Mouse (Mus musculus): ENCODE measurements around the gene Ciita.
A peak's percentile ranks its signal among the peaks of the same experiment; 100 is the strongest.

Gene Ciita

DNA sequence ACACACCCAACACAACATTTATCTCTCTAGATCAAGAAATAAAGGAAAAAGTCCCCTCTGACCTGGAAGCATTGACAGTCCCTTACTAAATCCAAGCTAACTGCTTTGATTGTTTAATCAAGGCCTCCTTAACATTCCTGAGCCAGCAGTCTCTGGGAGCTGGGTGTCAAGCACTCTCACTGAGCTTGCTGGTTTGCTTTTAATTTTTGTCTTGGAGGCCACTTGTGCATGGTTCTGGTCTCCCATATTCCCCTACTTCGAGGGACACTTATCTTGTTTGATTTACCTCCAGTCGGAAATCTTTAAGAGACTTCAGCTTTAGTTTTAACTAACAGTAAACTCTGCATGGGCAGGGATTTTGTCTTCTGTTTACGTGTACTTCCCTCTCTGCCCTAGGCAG lies 4.9 kb upstream of the Ciita start:
- DNase-seq: no peak

DNA sequence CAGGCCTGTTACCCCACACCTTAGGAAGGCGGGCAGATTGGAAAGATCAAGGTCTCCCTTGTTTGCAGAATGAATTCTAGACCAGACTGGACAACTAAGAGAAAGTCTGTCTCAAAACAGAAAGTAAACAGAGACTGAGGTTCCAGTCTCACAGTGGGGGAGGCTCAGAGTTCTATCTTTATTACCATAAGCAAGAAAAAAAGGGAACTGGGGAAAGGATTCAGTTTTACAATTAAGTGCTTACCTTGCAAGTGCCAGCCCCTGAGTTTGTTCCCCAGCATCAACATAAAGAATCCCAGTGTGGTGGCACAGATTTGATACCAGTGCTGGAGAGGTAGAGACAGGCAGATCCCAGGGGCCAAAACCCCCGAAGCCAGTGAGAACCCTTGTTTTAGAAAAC lies 3.9 kb upstream of the Ciita start:
- DNase-seq: no peak

DNA sequence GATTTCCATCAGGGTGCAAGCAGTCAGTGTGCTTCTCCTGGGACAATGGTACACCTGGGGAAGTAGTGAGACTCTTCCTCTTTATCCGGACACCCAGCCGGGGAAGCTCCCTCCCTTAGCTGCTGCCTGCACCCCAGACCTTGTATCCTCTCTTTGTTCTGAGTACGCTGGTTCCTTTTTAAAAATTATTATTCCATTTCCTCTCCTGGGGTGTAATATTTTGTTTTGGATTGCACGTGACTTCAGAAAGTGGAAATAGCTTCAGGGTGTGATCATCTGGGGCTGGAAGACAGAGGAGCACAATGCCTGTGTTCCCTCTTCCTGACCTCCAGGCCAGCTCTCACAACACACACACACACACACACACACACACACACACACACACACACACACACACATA lies 2.5 kb downstream of the Ciita start:
- DNase-seq: no peak

DNA sequence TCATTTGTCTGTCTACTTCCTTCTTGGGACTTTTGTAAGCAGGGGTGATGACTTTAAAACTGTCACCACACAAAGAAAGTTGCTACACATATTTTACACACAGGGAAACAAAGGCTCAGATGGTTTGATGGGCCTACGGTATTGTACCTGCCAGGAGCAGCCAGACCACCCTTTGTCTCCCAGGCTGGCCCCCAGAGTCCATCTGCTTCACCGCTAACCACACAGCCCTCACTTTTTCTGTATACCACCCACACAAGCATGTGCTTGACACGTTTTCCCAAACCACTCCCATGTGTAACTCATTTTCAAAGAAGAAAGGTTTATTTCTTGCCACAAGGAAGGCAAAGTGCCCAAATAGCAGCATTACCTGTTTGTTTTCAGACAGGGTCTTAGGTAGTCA lies 7.1 kb downstream of the Ciita start:
- no peak for DNase-seq

DNA sequence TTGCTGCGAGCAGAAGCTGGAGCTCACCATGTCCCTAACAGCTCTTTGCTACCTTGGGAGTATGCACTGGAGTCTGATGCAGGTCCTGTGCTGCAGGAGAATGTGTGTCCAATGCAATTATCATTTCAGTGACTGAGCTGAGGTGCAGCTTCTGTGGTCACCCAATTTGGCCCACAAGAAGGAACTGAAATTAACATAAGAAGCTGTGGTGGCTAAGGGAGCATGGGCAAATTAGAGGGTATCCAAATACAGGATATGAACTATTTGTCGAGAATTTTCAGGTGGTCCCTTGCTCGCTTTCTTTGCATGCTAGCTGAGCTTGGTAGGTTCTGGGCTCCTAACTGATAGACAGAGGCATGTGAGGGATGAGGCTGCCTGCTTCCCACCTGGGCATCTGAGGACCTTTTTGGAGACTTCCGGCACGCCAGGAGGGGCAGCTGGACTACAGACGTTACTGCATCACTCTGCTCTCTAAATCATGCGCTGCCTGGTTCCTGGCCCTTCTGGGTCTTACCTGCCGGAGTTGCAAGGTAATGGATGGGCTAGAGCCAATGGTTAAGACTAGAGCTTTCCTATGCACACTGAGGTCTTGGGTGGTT lies 8.1 kb downstream of the Ciita start:
- no peak for DNase-seq

DNA sequence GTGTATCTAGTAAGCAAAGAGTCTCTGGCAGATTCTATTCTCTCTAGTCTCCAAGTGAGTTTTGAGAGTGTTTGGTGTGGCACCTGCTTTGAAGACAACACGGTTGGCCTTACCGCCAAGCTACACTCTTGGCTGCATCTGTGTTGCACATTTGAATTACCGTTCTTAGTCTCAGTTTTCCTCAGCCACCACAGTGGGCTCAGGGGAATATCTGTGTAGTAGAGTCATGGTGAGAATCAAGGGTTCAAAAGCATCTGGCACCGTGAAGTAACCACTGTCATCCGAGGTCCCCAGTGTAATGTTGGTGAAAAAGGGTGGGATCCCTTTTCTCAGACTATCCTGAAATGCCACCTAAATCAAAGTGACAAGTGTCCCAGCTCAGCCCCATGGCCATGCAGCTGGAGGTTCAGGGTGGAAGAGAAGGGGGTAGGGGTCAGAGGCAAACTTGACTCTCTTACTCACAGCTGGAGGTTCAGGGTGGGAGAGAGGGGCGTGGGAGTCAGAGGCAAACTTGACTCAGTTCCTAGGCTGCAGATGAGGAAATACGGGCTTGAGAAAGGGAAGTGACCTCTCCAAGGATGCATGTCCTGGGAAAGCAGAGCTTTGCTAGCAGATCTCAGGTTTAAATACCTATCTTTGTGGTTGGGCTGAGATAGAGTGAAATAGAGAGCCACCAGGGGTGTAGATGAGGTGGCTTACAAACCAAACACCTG lies 9.1 kb downstream of the Ciita start:
- no peak for DNase-seq

DNA sequence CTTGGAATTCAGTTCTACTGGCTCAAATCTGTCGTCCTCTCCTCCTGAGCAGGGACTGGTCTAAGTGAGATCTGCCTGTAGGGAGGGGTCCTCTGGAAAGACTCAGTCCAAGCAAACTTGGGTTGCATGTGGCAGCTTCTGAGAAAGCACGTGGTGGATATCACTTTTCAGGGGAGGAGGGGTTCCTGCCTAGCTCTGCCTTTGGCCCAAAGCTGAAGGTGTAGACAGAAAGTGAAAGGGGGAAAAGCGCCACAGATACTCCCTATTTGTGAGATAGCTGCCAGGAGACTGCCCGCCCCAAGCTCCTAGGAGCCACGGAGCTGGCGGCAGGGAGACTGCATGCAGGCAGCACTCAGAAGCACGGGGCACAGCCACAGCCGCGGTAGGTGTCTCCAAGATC lies 9.6 kb downstream of the Ciita start:
- no peak for DNase-seq

DNA sequence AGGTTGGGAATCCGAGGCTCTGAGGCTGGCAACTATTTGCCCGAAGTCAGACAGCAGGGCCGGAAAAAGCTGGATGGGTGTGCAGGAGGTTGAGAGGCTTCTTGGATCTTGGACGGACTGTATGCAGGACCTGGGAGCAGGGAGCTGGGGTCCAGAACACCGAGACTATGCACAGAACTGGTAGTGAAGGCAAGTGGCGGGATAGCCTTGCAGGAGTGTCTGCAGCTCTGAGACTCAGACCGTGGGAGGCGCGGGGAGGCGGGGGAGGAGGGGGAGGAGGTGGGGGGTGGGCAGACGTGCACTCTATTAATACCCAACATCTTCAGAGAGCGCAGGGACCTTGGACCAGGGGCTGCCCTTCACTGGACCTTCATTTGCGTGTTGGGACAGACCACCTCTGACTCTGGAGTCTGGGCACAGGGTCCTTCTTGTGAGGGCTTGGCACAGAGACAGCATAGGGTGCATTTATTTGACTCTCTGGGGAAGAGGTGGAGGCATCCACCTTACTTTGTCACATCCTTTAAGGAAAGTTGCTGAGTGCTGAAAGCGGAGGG lies 10.1 kb downstream of the Ciita start:
- no peak for DNase-seq

DNA sequence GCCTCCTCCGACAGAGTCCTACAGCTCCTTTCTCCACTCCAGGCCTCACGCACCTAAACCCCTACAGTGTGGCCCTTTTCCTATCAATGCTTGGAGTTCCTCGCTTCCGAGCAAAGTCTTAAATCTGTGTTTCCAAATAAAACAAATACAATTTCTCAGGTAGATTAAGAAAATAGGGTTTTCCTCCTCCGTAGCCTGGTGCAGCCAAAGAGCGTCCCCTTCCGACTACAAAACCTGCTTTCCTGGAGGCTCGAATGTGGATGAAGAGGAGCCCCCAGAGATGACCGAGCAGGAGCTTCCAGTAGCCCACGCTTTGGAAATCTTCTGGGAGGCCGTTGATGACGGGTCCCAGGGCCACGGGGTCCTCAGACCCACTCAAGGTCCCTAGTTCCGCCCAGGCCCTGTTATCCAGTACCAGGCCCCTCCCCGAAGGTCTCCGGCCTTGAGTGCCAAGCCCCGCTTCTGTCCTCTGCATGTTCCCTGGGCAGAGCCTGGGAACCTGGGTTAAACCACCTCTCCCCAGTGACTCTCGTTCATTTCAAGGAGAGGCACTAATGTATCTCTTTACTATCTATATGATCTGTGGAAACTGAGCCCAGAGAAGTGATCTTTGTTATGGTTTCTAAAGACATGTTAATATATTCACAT lies 10.8 kb downstream of the Ciita start:
- no peak for DNase-seq

DNA sequence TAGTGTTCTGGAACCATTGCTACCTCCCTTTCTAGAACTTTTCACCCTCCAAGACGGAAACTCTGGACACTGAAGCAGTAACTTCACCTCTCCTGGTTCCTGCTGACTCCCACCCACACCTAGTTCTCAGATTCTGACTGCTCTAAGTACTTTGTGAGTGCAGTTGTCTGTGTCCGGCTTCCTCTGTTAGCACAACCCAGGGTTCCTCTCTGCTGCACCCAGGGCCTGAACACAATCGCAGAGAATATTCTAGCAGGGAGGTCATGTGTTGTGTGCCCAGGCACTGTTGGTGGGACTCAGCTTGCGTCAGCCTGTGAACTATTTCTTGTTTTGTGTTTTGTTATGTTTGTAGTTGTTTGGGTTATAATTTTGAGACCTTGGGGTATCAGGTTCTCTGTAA lies 11.9 kb downstream of the Ciita start:
- DNase-seq: no peak

DNA sequence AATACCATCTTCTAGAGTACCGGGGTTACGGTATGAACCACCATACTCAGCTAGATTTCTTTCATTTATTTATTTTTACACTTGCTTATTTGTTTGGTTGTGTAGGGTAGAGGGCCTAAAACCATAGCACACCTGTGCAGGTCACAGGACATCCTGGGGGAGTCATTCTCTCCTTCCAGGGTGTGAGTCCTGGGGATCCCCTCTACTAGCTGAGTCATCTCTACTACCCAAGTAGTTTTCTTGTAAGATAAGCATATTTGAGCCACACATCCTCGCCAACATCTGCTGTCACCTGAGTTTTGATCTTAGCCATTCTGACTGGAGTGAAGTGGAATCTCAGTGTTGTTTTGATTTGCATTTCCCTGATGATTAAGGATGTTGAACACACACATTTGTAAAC lies 12.7 kb downstream of the Ciita start:
- DNase-seq: no peak

DNA sequence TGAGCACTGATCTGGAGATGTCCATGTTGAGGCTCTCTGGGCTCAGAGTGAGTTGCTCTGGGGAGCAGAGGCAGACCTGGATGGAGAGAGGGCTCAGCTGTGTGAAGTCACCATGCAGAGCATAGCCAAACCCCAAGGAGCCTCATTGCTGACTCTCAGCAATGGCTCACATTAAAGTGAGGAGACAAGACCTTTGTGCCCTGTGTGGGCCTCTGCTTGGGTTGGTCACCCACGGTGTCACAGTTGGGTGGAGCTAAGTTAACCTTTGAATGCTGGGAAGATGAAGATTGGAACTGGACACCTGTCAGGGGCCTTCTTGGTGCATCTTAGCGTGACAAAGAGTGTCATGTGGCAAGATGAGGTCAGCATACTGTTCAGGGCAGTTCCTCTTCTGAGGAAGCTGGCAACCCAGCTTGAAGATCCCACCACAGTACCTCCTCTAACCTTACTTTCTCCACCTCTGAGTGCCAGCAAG lies 16.0 kb downstream of the Ciita start:
- no peak for DNase-seq

DNA sequence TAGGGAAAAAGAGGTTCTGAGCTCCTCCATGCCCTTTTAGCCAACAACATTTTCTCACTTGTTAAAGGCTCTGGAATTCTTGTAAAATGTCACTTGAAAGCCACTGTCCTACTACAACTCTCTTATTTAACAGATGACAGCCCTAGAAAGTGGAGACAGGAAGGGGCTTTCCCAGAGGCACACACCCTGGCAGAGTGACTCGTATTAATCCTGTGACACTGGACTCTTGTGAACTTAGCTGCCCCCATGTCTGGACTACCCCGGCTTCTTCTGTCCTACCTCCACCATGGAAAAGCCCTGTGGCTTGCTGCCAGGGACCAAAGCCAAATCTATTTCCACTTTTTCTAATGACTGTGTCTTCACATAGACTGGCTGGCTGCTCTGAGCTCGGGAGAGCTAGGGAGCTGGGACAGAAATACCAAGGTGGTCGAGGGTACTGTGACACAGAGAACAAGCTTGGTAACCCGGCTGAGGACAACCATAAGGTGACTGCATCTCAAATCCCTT lies 18.3 kb downstream of the Ciita start:
- DNase-seq: no peak

DNA sequence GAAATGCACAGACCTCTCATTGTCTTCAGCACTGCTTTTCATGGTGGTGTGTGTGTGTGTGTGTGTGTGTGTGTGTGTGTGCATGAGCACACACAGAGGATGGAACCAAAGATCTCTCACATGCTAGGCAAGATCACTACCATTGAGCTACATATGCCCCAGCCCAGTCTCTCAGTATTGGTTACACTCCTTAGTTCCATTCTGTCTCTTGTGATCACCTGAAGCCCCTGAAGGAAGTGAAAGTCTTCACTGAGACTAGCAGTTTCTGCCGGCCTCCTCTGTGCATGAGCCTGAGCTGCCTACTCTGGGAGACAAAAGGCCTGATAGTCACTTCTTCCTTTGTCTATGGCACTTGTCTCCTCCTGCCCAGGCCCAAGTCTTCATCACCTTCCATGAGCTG lies 19.3 kb downstream of the Ciita start:
- no peak for DNase-seq

DNA sequence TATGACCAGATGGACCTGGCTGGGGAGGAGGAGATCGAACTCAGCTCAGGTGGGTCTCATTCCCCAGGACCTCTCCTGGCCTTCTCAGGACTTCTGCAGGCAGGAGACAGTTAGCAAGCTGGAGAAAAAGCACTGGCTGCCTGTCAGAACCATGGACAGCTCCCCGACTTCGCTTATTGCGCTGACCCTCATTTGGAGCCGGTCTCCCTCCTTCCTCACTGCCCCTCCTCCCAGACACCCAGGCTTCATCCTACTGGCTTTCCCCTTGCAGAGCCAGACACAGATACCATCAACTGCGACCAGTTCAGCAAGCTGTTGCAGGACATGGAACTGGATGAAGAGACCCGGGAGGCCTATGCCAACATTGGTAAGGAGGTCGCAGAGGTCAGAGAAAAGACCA lies 22.0 kb downstream of the Ciita start:
- peak; percentile 69 for DNase-seq

DNA sequence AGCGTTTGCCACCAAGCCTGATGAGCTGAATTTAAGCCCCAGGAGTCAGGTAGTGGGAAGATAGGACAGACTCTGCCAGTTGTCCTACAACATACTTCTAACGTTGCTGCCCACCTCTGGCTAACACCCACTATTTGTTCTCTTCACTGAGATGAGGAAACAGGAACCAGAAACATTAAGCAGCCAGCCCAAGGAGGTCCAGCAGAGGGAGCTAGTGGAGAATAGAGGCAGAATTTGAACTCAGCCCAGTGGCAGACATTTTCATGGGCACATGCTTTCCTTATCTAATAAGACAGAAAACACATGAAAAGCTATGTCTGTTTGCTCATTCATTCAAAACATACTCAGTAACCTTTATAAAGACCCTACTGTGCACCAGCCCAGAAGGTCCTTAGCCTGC lies 23.2 kb downstream of the Ciita start:
- no peak for DNase-seq

DNA sequence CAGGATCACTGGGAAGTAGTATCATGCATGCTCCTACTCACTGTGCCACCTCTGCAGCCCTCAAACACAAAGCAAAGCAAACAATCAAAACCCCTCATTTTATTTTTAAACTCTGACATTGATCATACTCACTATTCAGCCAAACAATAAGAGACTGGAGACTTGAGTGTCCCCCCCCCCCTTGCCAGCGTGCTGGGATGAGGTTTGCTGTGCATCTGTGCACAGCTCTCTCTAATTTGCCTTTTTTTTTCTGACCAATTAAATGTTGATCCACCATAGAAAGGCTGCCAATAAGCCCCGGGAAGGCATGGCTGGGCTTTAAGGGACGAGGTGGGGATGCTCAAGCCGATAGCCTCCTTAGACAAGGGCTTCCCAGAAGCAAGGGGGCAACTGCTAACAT lies 27.6 kb downstream of the Ciita start:
- DNase-seq: no peak

DNA sequence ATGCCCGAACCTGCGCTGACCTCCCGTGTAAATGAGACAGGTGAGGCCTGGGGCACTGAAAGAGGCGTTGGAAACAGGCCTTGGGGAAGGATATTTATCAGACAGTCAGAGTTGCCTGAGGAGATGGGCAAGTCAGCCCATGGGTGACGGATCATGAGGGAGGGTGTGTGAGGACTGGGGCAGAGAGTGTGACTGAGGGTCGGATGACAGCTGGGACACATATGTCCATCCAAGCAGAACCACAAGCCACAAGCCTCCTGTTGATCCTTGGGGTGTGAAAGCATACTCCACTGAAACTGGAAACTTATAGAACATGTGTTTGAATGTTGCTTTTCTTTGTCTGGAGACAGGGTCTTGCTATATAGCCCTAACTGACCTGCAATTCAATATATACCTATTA lies 28.8 kb downstream of the Ciita start:
- DNase-seq: no peak

DNA sequence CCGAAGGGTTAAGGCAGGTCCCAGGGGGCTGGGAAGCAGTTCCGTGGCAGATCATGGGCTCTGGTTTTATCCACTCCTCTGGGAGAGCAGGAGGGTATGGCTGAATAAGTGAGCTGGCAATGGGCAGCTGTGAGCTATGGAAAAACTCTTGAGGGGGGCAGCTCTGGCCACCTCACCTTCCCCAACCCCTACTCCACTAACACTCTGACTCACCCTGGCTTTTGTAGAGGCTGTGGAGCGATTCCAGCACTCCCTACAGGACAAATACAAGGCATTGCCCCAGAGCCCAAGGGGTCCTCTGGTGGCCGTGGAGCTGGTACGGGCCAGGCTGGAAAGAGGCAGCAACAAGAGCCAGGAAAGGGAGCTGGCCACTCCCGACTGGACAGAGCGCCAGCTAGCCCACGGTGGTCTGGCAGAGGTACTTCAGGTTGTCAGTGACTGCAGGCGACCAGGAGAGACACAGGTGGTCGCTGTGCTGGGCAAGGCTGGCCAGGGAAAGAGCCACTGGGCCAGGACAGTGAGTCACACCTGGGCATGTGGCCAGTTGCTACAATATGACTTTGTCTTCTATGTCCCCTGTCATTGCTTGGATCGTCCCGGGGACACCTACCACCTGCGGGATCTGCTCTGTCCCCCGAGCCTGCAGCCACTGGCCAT lies 30.7 kb downstream of the Ciita start:
- no peak for DNase-seq

DNA sequence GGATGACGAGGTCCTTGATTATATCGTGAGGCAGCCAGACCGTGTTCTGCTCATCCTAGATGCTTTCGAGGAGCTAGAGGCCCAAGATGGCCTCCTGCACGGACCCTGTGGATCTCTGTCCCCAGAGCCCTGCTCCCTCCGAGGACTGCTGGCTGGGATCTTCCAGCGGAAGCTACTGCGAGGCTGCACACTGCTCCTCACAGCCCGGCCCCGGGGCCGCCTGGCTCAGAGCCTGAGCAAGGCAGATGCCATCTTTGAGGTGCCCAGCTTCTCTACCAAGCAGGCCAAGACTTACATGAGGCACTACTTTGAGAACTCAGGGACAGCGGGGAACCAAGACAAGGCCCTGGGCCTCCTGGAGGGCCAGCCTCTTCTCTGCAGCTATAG lies 31.3 kb downstream of the Ciita start:
- DNase-seq: no peak

DNA sequence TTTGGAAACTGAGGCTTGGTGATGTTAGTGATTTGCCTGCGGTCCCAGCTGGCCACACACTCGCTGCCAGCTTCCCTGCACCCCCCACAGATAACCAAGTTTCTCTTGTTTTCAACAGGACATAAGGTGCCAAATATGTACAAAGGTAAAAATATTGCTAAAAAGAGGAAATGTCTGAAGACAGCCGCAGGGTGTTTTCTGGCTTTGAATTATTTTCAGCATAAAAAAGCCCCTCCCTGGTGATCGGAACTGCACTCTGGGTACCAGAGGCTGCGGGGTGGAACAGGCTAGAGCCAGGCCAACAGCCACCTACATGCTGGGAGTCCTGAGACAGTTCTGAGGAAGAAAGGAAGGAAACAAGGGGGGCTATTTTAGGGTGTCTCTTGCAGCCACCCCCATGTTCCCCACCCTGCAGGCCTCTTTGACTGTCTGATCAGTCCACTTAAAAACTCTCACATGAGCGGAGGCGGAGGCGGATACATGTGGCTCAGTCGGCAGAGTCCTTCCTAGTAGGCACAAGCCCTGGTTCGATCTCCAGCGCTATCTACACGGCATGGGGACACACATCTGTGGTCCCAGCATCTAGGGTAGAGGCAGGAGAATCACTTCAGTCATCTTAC lies 36.2 kb downstream of the Ciita start:
- no peak for DNase-seq

DNA sequence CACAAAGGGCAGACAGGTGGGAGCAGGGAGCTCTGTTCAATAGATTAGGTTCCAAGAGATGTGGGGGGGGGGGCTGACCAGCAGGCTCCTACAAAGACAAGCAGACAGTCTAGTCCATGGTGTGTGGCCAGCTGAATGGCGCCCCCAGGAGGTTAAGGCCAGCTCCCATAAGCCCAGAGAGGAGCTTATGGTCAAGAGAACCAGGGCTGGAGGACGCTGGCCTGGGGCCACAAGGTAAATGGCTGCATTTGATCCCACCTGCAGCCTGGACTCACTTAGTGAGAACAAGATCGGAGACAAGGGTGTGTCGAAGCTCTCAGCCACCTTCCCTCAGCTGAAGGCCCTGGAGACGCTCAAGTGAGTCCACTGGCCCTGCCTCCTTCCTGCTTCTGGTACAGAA lies 38.2 kb downstream of the Ciita start:
- no peak for DNase-seq

Measured in retina, postnatal 1 day (tissue).